Mouse (Mus musculus): ENCODE results near the gene Gfm1.

Gfm1 gene

GRCm38 (mm10) chr3:67429999-67430380 is at the start of gene Gfm1:
Gfm1 (plus strand) TSS chr3:67430096.
- peak; percentile 83 for DNase-seq (ENCODE audit: extremely low read depth, insufficient read length, low spot score)

- DNase-seq (ENCODE audit: extremely low read depth, insufficient read length, low spot score): no peak
These were observed 428 bp upstream of the Gfm1 start for GRCm38 (mm10) chr3:67429338-67429998.

- DNase-seq (ENCODE audit: extremely low read depth, insufficient read length, low spot score): no peak
These were observed 4.1 kb downstream of the Gfm1 start for GRCm38 (mm10) chr3:67434011-67434410.

GRCm38 (mm10) chr3:67447143-67447542 is 17.2 kb downstream of the Gfm1 start:
- no peak for DNase-seq (ENCODE audit: extremely low read depth, insufficient read length, low spot score)

GRCm38 (mm10) chr3:67449660-67450059 is 19.8 kb downstream of the Gfm1 start:
- DNase-seq (ENCODE audit: extremely low read depth, insufficient read length, low spot score): no peak

- no peak for DNase-seq (ENCODE audit: extremely low read depth, insufficient read length, low spot score)
These were observed 20.8 kb downstream of the Gfm1 start for GRCm38 (mm10) chr3:67450601-67451210.

- no peak for DNase-seq (ENCODE audit: extremely low read depth, insufficient read length, low spot score)
These were observed 30.0 kb downstream of the Gfm1 start for GRCm38 (mm10) chr3:67459881-67460280.

- no peak for DNase-seq (ENCODE audit: extremely low read depth, insufficient read length, low spot score)
These were observed 32.1 kb downstream of the Gfm1 start for GRCm38 (mm10) chr3:67462015-67462414.

- no peak for DNase-seq (ENCODE audit: extremely low read depth, insufficient read length, low spot score)
These were observed 32.7 kb downstream of the Gfm1 start for GRCm38 (mm10) chr3:67462578-67462977.

- no peak for DNase-seq (ENCODE audit: extremely low read depth, insufficient read length, low spot score)
These were observed 33.1 kb downstream of the Gfm1 start for GRCm38 (mm10) chr3:67463001-67463400.

- DNase-seq (ENCODE audit: extremely low read depth, insufficient read length, low spot score): peak; percentile 88
These were observed 33.8 kb downstream of the Gfm1 start, which contains the start of gene Lxn for GRCm38 (mm10) chr3:67463450-67464372. Lxn (minus strand) TSS chr3:67463926.

- no peak for DNase-seq (ENCODE audit: extremely low read depth, insufficient read length, low spot score)
These were observed 36.7 kb downstream of the Gfm1 start for GRCm38 (mm10) chr3:67466576-67466975.

GRCm38 (mm10) chr3:67467281-67467680 is 37.4 kb downstream of the Gfm1 start:
- no peak for DNase-seq (ENCODE audit: extremely low read depth, insufficient read length, low spot score)

GRCm38 (mm10) chr3:67471408-67472127 is 41.7 kb downstream of the Gfm1 start:
- no peak for DNase-seq (ENCODE audit: extremely low read depth, insufficient read length, low spot score)

- no peak for DNase-seq (ENCODE audit: extremely low read depth, insufficient read length, low spot score)
These were observed 43.5 kb downstream of the Gfm1 start for GRCm38 (mm10) chr3:67473438-67473837.

- DNase-seq (ENCODE audit: extremely low read depth, insufficient read length, low spot score): no peak
These were observed 49.9 kb downstream of the Gfm1 start for GRCm38 (mm10) chr3:67479806-67480205.

GRCm38 (mm10) chr3:67482400-67482799 is 52.5 kb downstream of the Gfm1 start:
- DNase-seq (ENCODE audit: extremely low read depth, insufficient read length, low spot score): no peak

GRCm38 (mm10) chr3:67485233-67485632 is 55.3 kb downstream of the Gfm1 start:
- DNase-seq (ENCODE audit: extremely low read depth, insufficient read length, low spot score): no peak

- peak; percentile 63 for DNase-seq (ENCODE audit: extremely low read depth, insufficient read length, low spot score)
These were observed 60.3 kb downstream of the Gfm1 start for GRCm38 (mm10) chr3:67490156-67490555.

GRCm38 (mm10) chr3:67492086-67492869 is 62.4 kb downstream of the Gfm1 start:
- DNase-seq (ENCODE audit: extremely low read depth, insufficient read length, low spot score): no peak

All from 3134 (cell line).